Mouse (Mus musculus): ENCODE measurements at regions not wholly inside any gene's neighbourhood (a gene's known extent, or its start where the extent isn't known, plus 50 kb on each side); places are given as distances from the start of the nearest gene placed in this dataset.

DNA sequence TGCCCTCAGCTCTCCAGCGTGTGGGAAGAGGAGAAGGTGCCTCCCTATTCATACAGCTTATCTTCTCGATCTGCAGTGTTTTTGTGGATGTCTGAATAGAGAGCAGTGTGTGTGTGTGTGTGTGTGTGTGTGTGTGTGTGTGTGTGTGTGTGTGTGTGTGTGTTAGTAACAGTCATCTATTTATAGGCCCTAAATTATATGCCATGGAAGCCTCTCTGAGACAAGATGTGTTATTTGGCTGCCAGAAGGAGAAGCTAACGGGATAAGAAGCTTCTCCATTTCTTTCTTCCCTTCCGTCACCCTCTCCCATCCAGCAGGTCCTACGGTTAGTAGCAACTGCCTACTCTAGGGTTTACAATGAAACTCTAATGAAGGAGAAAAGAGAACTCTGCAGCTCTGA is 270.3 kb downstream of the Emp1 start:
- no peak for DNase-seq

DNA sequence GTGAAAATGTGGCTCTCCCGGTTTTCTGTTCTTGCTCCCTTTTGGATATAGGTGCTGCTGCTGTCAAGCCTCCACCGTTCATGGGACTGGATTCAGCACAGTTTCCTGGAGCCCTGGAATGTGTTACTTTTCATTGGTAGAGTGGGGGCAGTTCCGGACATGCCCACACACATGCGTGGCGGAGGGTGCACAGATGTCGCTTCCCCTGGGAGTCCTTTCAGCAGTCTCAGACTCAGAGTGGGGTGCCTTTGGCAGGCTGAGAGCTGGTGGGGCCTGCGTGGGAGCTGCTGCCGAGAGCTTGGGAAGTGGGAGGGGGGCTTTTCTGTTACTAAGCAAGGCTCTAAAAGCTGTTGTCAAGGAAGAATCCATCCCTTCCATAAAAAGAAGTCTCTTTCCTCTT is 274.3 kb downstream of the Emp1 start:
- DNase-seq, result no peak

DNA sequence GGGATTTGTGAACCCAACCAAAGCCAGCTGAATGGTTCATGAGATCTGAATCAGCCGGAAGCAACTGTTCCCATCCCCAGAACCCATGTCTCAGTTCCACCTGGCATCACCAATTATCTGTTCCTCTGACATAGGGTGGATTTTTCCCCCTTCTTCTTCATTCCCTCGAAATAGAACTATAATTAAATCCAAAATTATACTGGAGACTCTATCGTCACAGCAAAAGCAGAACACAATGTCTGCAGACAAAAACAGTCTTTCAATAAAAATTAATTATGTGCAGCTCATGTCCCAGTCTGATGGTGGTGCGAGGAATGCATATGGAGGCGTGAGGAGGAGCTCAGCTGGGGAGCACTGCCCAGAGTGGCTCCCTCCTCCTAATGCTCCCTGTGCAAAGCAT is 280.4 kb downstream of the Emp1 start:
- DNase-seq, result no peak

DNA sequence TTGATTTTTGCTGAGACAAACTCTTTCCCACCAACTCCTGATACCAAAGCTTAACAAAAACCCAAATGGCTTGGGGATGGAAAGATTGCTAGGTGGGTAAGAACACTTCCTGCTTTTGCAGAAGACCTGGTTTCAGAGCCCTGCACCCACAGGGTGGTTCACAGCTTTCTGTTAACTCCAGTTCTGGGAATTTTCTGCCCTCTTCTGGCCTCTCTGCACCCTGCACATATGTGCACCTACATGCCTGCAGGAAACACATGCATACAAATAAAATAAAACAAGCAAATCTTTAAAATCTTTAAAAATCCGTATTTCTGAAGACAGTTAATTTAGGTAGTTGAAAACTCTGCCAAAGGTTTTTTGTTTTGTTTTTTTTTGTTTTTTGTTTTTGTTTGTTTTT is 283.8 kb downstream of the Emp1 start:
- DNase-seq, result no peak

DNA sequence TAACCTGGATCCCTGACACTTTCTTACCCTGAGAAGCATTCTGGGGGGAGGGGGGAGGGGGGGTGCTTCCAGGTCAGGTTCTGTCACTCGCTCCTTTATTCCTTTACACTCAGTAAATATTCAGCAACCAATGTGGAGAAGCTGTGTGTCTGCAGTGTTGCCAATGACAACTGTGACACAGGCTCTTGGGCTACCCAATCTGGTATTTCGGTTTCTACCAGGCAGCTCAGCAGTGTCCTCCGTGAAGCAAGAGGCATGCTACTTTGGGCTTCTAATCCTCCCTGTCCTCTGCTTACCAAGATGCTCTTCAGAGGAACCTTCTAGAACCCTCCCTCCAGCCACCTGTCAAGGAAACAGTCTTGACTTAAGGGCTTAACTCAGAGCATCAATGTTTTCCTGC is 290.7 kb downstream of the Emp1 start:
- no peak for DNase-seq

DNA sequence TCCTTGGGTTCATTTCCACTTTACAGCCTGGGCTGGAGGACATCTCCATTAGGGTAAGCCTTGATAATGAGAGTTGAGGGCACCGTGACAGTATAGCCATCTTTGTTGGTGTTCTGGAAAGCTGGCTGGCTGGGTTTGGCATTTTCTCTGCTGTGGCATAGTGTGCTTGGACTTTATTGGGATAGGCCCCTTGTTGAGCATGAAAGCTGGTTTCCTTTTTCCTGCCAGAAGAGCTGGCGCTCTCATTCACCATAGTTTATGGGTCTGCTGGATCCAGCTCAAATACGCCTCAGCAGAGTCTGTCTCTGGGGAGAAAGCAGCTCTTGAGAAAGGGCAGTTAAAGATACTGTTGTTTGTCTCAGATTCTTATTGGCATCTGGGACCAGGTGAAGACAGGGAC is 300.0 kb downstream of the Emp1 start:
- no peak for DNase-seq

DNA sequence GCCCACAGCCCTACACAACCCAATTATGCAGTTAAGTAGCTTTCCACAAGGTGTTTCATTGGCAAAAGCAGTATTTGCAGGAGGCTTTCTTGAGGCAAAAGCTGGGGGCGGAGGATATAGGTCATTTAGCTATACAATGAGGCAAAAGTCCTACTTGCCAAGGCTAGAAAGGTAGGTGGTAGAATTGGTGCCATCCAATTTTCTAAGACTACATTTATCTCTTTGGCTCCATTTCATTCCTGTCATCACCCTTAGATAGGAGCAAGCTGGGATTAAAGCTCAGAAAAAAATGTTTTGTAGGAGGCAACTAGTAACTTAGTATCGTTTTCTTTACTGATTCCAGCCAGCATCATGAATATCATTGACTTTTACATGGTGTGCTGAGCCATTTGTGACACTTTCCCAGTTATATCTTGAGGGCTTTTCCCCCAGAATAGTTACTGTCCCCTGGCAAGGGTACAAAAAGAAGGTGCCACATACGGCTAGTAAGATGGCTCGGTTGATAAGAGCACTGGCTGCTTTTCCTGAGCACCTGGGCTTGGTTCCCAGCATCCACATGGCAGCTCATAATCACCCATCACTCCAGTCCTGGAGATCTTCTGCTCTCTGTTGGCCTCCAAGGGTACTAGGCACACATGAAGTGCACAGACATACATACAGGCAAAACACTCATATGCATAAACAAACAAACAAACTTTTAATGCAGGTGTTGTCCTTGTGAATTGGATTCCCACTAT is 300.6 kb downstream of the Emp1 start:
- no peak for DNase-seq

All from spleen, adult 18-20 months (tissue).